Mouse (Mus musculus): ENCODE measurements around the gene Siah3. TPM values are rescaled to one million over a fixed set of nuclear protein-coding genes. Genes with fewer than 3 reads are reported as not detected.

The Siah3 gene
- polyA plus RNA-seq, 1 experiment: not detected

- Histone ChIP-seq H3K27ac (ENCODE audit: insufficient read depth, low read length) (no peak overlapping the region), H3K4me3 (ENCODE audit: insufficient read depth, low read length) (no peak overlapping the region), H3K4me1 (ENCODE audit: control insufficient read depth, insufficient read depth, low read length) (no peaks in the 10 kb centered on the region)
- TF ChIP-seq CTCF (IDR thresholded peaks at IDR 0.05; ENCODE audit: borderline replicate concordance, insufficient read depth, low read length) (no peak), POLR2A (IDR thresholded peaks at IDR 0.05; ENCODE audit: low read depth, low read length) (no peak)
Measured at GRCm38 (mm10) chr14:75516917-75517595, 61.3 kb downstream of the Siah3 start.

GRCm38 (mm10) chr14:75518196-75518887 lies 62.6 kb downstream of the Siah3 start:
- Histone ChIP-seq H3K27ac (ENCODE audit: insufficient read depth, low read length) (no peak overlapping the region), H3K4me1 (ENCODE audit: control insufficient read depth, insufficient read depth, low read length) (no peaks in the 10 kb centered on the region), H3K4me3 (ENCODE audit: insufficient read depth, low read length) (no peak overlapping the region)
- TF ChIP-seq CTCF (IDR thresholded peaks at IDR 0.05; ENCODE audit: borderline replicate concordance, insufficient read depth, low read length) (no peak), POLR2A (IDR thresholded peaks at IDR 0.05; ENCODE audit: low read depth, low read length) (no peak)

- no peak for TF ChIP-seq POLR2A (IDR thresholded peaks at IDR 0.05; ENCODE audit: low read depth, low read length)
- TF ChIP-seq CTCF (IDR thresholded peaks at IDR 0.05; ENCODE audit: borderline replicate concordance, insufficient read depth, low read length): no peak
- Histone ChIP-seq H3K27ac (ENCODE audit: insufficient read depth, low read length) (no peak overlapping the region), H3K4me1 (ENCODE audit: control insufficient read depth, insufficient read depth, low read length) (no peaks in the 10 kb centered on the region), H3K4me3 (ENCODE audit: insufficient read depth, low read length) (no peak overlapping the region)
Measured at GRCm38 (mm10) chr14:75518899-75519298, 63.1 kb downstream of the Siah3 start.

DNA sequence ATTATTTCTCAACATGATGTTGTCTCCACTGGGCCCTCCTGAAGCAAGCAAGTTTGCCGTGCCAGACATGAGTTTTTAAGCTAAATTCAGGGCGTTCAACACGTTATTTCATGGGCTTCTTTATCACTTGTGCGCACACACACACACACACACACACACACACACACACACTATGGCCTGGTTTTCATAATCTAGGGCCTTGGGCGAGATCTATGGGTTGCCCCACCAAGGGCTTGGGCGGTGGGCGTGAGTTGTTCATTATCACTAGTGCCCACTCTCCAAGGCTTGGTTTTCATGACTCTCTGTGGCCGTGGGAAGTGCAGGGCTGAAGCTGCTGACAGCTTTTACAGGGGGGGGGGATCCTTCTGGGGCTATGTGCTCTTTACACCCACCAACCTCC lies 63.9 kb downstream of the Siah3 start:
- TF ChIP-seq CTCF (IDR thresholded peaks at IDR 0.05; ENCODE audit: borderline replicate concordance, insufficient read depth, low read length) (no peak), POLR2A (IDR thresholded peaks at IDR 0.05; ENCODE audit: low read depth, low read length) (no peak)
- no peak overlapping the region for H3K27ac ChIP-seq (ENCODE audit: insufficient read depth, low read length)
- no peaks in the 10 kb centered on the region for H3K4me1 ChIP-seq (ENCODE audit: control insufficient read depth, insufficient read depth, low read length)
- H3K4me3 ChIP-seq (ENCODE audit: insufficient read depth, low read length): no peak overlapping the region

- no peak overlapping the region for H3K4me3 ChIP-seq (ENCODE audit: insufficient read depth, low read length)
- TF ChIP-seq CTCF (IDR thresholded peaks at IDR 0.05; ENCODE audit: borderline replicate concordance, insufficient read depth, low read length): no peak
- TF ChIP-seq POLR2A (IDR thresholded peaks at IDR 0.05; ENCODE audit: low read depth, low read length): no peak
- no peak overlapping the region for H3K27ac ChIP-seq (ENCODE audit: insufficient read depth, low read length)
- no peaks in the 10 kb centered on the region for H3K4me1 ChIP-seq (ENCODE audit: control insufficient read depth, insufficient read depth, low read length)
Measured at GRCm38 (mm10) chr14:75524648-75525047, 68.9 kb downstream of the Siah3 start.

DNA sequence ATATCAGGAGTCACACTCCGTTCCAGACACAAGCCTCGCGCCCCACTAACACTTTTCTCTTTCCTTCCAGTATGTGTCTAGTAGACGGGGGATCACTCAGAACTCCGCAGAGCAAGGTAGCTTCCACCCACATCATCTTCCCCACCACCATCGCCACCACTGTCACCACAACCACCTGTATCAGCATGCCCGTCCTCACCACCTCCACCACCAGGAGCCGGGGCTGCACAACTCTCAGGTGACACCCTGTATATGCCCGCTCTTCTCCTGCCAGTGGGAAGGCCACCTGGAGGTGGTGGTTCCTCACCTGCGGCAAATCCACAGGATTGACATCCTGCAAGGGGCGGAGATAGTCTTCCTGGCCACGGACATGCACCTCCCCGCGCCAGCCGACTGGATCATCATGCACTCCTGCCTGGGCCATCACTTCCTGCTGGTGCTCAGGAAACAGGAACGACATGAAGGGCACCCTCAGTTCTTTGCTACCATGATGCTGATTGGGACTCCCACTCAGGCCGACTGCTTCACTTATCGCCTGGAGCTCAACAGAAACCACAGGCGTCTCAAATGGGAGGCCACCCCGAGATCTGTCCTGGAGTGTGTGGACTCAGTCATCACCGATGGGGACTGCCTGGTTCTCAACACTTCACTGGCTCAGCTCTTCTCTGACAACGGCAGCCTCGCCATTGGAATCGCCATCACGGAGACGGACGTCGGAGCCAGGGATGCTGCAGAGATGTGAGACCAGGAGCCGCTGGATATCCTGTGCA lies 69.8 kb downstream of the Siah3 start:
- Histone ChIP-seq H3K4me1 (ENCODE audit: control insufficient read depth, insufficient read depth, low read length) (no peaks in the 10 kb centered on the region), H3K27ac (ENCODE audit: insufficient read depth, low read length) (no peak overlapping the region), H3K4me3 (ENCODE audit: insufficient read depth, low read length) (no peak overlapping the region)
- TF ChIP-seq CTCF (IDR thresholded peaks at IDR 0.05; ENCODE audit: borderline replicate concordance, insufficient read depth, low read length): no peak
- TF ChIP-seq POLR2A (IDR thresholded peaks at IDR 0.05; ENCODE audit: low read depth, low read length): no peak

DNA sequence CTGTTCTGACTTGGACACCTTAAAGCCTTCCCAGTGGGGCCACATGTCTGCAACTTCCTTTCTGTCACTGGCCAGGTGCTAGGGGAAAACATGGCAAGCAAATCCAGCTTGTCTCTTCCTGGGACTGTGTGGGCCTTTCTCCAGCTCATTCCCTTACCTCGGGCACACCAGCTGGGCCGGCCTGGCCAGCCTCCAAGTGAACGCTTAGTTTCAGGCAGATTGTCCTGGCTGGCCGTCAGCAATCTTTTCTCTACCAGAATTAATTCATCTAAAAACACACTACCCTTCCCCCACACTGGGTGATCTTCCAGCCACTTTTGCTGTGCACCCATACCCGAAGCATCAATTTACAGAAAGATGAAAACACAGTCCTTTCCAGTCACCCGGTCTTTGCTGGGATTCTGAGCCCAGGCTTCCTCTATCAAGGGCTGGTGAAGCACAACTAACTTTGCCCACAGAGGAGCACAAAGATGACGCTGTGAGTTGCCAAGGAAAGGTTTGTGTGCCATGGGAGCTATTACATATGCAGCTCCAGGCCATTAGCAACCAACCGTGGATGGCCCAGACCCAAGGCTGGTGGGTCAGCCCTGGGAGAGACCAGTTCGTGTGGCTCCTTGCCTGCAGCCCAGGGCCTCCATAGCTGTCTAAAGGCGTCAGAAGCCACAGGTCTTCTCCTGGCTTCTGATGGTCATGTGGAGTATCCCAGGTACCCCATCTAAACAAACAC lies 71.8 kb downstream of the Siah3 start:
- TF ChIP-seq POLR2A (IDR thresholded peaks at IDR 0.05; ENCODE audit: low read depth, low read length): no peak
- TF ChIP-seq CTCF (IDR thresholded peaks at IDR 0.05; ENCODE audit: borderline replicate concordance, insufficient read depth, low read length): no peak
- H3K27ac ChIP-seq (ENCODE audit: insufficient read depth, low read length): no peak overlapping the region
- H3K4me1 ChIP-seq (ENCODE audit: control insufficient read depth, insufficient read depth, low read length): no peaks in the 10 kb centered on the region
- H3K4me3 ChIP-seq (ENCODE audit: insufficient read depth, low read length): no peak overlapping the region

DNA sequence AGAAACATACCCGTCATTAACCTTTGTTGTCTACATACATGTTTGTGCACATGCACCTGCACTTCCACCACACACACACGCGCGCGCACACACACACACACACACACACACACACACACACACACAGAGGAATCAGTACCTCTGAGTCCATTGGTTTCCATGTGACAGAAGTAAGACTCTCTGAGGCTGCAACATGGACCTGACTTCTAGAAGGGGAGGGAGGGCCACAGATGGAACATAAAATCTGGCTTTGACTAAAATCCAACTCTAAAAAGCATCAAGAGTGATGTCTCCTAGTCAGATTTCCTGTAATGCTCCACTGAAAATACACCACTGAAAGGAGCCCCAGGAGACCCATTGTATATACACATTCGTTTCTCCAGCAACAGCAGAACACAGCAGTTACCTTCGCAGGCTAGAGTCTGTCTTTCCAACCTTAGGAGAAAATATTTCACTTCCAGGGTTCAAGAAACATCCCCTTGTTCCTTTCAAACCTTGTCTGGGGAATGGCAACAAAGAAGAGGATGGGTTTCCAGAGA lies 75.1 kb downstream of the Siah3 start:
- Histone ChIP-seq H3K4me3 (ENCODE audit: insufficient read depth, low read length) (no peak overlapping the region), H3K4me1 (ENCODE audit: control insufficient read depth, insufficient read depth, low read length) (no peaks in the 10 kb centered on the region), H3K27ac (ENCODE audit: insufficient read depth, low read length) (no peak overlapping the region)
- TF ChIP-seq POLR2A (IDR thresholded peaks at IDR 0.05; ENCODE audit: low read depth, low read length) (no peak), CTCF (IDR thresholded peaks at IDR 0.05; ENCODE audit: borderline replicate concordance, insufficient read depth, low read length) (no peak)

- H3K4me1 ChIP-seq (ENCODE audit: control insufficient read depth, insufficient read depth, low read length): no peaks in the 10 kb centered on the region
- no peak for TF ChIP-seq POLR2A (IDR thresholded peaks at IDR 0.05; ENCODE audit: low read depth, low read length)
- no peak for TF ChIP-seq CTCF (IDR thresholded peaks at IDR 0.05; ENCODE audit: borderline replicate concordance, insufficient read depth, low read length)
- no peak overlapping the region for H3K27ac ChIP-seq (ENCODE audit: insufficient read depth, low read length)
- H3K4me3 ChIP-seq (ENCODE audit: insufficient read depth, low read length): no peak overlapping the region
Measured at GRCm38 (mm10) chr14:75539205-75539604, 83.4 kb downstream of the Siah3 start.

Data from embryonic fibroblast, embryonic 13.5 days (primary cell).